Mouse (Mus musculus): ENCODE measurements around the gene Gps2.

Gps2 gene

GRCm38 (mm10) chr11:69913554-69914371 lies at the start of gene Gps2:
TSS of gene Gps2 (plus strand) at chr11:69913888.
- DNase-seq = peak; percentile 99

DNA sequence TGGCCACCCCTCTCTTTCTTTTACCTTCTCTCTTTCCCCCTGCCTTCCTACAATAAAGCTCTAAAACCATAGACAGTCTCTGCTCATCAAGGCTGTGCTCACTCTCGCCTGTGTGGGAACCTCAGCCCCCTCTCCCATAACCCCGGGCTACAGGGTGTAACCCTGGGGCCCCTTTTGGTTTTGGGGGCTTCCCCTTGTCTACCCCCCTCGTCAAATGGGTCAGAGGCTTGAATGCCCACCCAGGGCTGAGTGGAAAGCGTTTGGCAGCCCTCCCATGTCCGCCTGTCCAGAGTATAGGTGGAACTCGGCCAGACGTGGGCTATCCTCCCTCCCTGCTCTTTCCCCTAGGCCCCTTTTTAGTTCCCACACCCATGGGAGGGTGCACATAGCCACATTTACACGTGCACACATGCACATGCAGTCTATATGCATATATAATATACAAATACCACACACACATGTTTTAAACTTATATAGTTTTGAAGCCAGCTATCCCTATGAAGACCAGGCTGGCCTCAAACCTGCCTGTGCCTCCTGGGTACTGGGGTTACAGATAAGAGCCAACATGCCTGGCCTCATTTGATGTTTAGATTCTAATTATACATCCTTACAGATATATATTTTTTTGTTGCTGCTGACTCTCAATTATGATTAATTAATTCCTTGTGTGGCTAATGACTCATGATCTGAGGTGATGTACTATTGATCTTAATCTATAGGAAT lies 49.4 kb upstream of the Gps2 start:
- peak; percentile 78 for DNase-seq

- peak; percentile 84 for DNase-seq
These were observed 48.1 kb upstream of the Gps2 start for GRCm38 (mm10) chr11:69865561-69865960.

DNA sequence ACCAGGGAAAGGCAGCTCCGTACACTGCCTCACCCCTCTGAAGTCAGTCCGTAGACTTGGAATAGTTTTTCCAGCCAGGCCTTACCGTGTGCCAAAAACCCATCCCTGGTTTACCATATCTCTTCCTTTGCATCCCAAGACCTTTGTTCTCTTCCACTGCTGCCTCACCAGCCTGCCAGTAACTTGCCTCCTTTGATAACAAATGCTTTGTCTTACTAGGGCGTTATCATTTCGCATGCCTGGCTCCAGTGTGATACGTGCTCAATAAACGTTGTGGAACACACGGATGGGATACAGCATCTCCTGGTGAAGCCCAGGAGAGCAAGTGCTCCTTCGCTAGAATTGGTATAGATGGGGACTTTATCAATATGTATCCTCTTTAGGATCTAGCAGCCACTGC lies 46.4 kb upstream of the Gps2 start:
- peak; percentile 88 for DNase-seq

- DNase-seq = no peak
These were observed 43.2 kb upstream of the Gps2 start for GRCm38 (mm10) chr11:69870289-69871069.

DNA sequence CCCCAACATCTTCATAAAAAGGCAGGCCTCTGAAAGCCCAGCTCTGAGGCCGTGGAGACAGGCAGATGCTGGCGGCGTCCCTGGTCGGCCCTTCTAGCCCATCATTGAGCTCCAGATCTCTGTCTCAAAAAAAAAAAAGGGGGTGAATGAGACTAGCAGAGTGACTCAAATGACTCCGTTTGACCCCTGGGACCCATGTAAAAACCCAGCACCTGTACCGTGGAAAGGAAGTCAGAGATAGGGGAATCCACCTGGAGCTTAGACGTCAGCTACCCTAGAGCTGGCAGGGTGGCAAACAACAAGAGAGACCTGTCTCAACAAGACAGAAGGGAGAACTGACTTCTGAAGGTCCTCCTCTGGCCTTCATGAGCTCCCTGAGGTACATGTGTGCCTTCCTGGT lies 41.9 kb upstream of the Gps2 start:
- DNase-seq = no peak

DNA sequence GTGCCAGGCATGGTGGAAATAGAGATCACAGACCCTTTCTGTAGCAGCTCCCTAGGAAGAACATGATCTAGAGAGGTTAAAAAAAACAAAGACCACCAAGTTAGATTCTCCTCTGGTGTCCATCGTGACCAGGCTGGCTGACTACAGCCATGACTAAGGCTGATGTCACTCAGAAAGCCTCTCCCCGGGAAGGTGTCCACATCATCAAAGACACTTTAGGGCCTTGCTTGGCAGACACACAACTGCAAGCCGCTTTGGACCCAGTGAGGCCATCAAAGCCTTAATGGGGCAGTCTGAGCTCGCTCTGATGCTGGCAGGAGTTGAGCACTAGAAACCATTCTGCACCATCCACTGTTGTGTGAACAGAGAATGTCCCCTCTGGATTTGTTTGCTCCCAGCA lies 41.2 kb upstream of the Gps2 start:
- DNase-seq = no peak

- peak; percentile 99 for DNase-seq
These were observed 37.5 kb upstream of the Gps2 start for GRCm38 (mm10) chr11:69876186-69876585.

DNA sequence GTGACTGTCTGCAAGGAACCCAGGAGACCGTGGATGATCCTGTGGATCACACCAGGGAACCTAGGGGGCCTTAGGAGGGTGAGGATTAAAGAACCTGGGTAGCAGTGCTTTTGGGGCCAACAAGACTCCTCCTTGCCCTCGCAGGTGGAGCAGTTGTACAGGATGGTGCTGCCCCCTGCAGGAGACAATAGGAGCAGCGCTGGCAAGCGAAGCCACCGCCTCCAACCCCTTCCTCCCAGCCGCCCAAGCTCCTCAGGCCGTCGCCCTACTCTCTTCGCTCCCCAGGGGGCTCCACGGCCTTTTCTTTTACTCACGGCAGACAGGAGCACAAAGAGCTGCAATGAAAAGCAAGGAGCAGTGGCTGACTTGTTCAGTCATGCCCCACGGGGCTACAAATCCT lies 36.8 kb upstream of the Gps2 start:
- DNase-seq = peak; percentile 99

- peak; percentile 90 for DNase-seq
These were observed 35.8 kb upstream of the Gps2 start, which contains the start of gene Tmem95 for GRCm38 (mm10) chr11:69877878-69878277. TSS of gene Tmem95 (minus strand) at chr11:69878018.

GRCm38 (mm10) chr11:69878399-69878798 lies 35.3 kb upstream of the Gps2 start:
- DNase-seq = no peak

GRCm38 (mm10) chr11:69878952-69879351 lies 34.7 kb upstream of the Gps2 start:
- no peak for DNase-seq

- peak; percentile 96 for DNase-seq
These were observed 34.0 kb upstream of the Gps2 start for GRCm38 (mm10) chr11:69879711-69880110.

DNA sequence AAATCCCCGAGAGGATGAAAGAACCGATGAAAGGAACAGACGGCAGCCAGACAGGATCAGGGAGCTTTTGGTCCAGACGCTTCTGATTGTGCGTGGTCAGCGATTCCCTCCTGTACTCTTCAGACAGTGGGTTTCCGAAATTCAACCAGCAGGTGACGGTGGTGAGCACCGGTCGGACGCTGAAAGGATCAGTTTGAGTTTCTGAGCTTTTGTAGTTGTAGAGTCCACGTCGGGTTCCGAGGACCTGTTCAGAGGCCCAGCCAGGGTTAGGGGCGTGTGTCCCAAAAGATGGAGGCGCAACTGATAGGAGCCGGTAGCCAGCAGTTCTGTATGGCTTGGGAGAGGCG lies 33.2 kb upstream of the Gps2 start:
- DNase-seq = no peak

GRCm38 (mm10) chr11:69880853-69881603 lies 32.7 kb upstream of the Gps2 start, which contains the start of gene Kctd11:
TSS of gene Kctd11 (minus strand) at chr11:69881406.
- DNase-seq = peak; percentile 100

- peak; percentile 94 for DNase-seq
These were observed 31.7 kb upstream of the Gps2 start for GRCm38 (mm10) chr11:69881787-69882670.

DNA sequence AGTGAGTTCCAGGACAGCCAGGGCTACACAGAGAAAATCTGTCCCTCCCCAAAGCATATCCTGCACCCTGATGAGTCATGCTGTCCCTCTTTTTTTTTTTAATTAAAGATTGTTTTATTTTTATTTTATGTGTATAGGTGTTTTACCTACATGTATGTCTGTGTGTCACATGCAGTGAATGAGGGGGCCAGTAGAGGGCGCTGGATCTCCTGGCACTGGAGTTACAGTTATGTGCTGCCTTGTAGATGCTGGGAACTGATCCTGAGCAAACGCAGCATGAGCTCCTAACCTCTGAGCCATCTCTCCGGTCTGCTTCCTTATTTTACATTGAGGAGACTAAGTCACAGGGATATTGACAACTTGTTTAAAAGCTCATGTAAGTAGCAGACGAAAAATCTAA lies 30.6 kb upstream of the Gps2 start:
- DNase-seq = peak; percentile 90

DNA sequence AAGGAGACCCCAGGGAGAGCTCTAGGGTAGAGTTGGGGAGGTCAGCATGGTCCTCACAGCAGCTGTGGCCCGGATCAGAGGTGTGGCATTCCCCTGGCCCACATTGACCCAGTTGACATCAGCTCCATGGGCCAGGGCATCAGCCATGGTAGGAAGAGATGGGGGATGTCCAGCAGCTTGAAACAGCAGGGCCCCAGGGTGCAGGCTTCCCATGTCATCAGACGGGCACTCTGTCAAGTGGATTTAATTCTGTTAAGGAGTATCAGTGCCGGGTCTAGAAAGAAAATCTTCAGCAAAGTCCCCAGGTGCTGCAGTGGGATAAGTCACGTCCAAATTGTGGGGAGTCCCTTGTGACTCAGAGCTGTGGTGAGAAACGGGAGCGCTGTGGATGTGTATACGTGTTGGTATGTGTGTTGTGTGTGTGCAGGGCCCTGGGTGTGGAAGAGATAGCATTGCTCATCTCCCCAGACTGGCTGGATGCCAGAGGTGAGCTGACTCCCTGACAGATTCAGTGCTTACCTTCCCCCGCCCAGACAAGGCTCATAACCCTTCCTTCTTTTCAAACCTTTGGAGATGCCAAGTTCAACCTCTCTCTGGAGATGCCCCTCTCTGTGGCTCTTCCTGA lies 30.0 kb upstream of the Gps2 start:
- peak; percentile 93 for DNase-seq

- DNase-seq = no peak
These were observed 29.4 kb upstream of the Gps2 start for GRCm38 (mm10) chr11:69884240-69884639.

GRCm38 (mm10) chr11:69884663-69885062 lies 29.0 kb upstream of the Gps2 start:
- no peak for DNase-seq

Data from heart, adult 11 months (tissue).